Mouse (Mus musculus) ES-E14 (cell line): Measurements from ENCODE around the gene Slc5a5.

Source experiments
- ZC3H11A ChIP-seq: IDR thresholded peaks from 2 replicates; pipeline ENCODE4 v1.6.1; 2012; ENCODE audit warnings: low read depth, mild to moderate bottlenecking, inconsistent platforms, low read length, borderline replicate concordance
- ZNF384 ChIP-seq: IDR thresholded peaks from 2 replicates; pipeline ENCODE4 v1.6.1; 2012; ENCODE audit warnings: low read depth, low read length, inconsistent platforms

DNA sequence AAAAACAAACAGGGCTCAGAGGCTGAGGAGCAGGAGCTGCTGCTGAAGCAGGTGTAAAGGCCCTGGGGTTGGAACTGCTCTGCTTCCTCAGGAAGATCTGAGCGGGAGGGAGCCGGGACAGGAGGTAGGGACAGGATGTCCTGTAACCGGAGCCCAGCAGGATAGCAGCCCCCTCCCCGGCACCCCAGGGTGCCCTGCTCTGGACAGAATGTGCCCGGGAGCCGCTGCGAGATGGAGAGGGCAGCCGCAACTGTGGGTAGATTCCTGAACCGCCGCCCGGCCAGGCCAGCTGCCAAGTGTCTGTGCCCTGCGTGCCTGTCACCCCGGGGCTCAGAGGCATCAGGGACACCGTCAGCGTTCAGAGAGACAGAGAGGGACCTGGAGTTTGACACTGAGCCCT lies 59.0 kb downstream of the Slc5a5 start:
- TF ChIP-seq ZNF384 (no peak), ZC3H11A (no peak)
